Mouse (Mus musculus): ENCODE measurements around the gene Spsb4. TPM values are rescaled to one million over a fixed set of nuclear protein-coding genes. Genes with fewer than 3 reads are reported as not detected.

The Spsb4 gene
- total and polyA plus RNA-seq, 2 experiments from 2014 or later, result 36.2 to 67.1 TPM

- Histone ChIP-seq H3K9ac (replicated peaks; ENCODE audit: low read length) (no peak overlapping the region), H3K9me3 (ENCODE audit: low read length) (no peaks in the 10 kb centered on the region), H3K27ac (no peak overlapping the region), H3K4me2 (ENCODE audit: low read depth, low read length) (no peak overlapping the region), H3K4me1 (ENCODE audit: insufficient read depth, low read length) (no peaks in the 10 kb centered on the region), H3K36me3 (ENCODE audit: insufficient read depth, low read length) (no peaks in the 10 kb centered on the region), H3K4me3 (ENCODE audit: low read length) (no peak overlapping the region), H3K27me3 (ENCODE audit: insufficient read depth, low read length) (no peaks in the 10 kb centered on the region)
- no peak for ATAC-seq
- 91% methylated on average over 8 of the region's 8 CpGs for WGBS
- TF ChIP-seq CTCF (IDR thresholded peaks at IDR 0.05; ENCODE audit: low read depth), result no peak
- no peak for DNase-seq (ENCODE audit: low spot score)
Measured at GRCm38 (mm10) chr9:96932751-96933150, 85.9 kb downstream of the Spsb4 start.

GRCm38 (mm10) chr9:96923577-96924316, 94.9 kb downstream of the Spsb4 start:
- TF ChIP-seq CTCF (IDR thresholded peaks at IDR 0.05; ENCODE audit: low read depth), result no peak
- Histone ChIP-seq H3K4me3 (ENCODE audit: low read length) (no peak overlapping the region), H3K4me2 (ENCODE audit: low read depth, low read length) (no peak overlapping the region), H3K36me3 (ENCODE audit: insufficient read depth, low read length) (no peaks in the 10 kb centered on the region), H3K27ac (no peak overlapping the region), H3K4me1 (ENCODE audit: insufficient read depth, low read length) (no peaks in the 10 kb centered on the region), H3K27me3 (ENCODE audit: insufficient read depth, low read length) (no peaks in the 10 kb centered on the region), H3K9ac (replicated peaks; ENCODE audit: low read length) (no peak overlapping the region), H3K9me3 (ENCODE audit: low read length) (no peaks in the 10 kb centered on the region)
- WGBS, result 77% methylated on average over 17 of the region's 17 CpGs
- no peak for DNase-seq (ENCODE audit: low spot score)
- ATAC-seq, result no peak

- H3K9me3 ChIP-seq (ENCODE audit: low read length), result no peaks in the 10 kb centered on the region
- ATAC-seq (no peak), DNase-seq (ENCODE audit: low spot score) (no peak)
- no peak overlapping the region for H3K4me3 ChIP-seq (ENCODE audit: low read length)
- no peak overlapping the region for H3K27ac ChIP-seq
- no peaks in the 10 kb centered on the region for H3K4me1 ChIP-seq (ENCODE audit: insufficient read depth, low read length)
- 80% methylated on average over 6 of the region's 6 CpGs for WGBS
- no peak overlapping the region for H3K4me2 ChIP-seq (ENCODE audit: low read depth, low read length)
- H3K27me3 ChIP-seq (ENCODE audit: insufficient read depth, low read length), result no peaks in the 10 kb centered on the region
- no peak for TF ChIP-seq CTCF (IDR thresholded peaks at IDR 0.05; ENCODE audit: low read depth)
- no peaks in the 10 kb centered on the region for H3K36me3 ChIP-seq (ENCODE audit: insufficient read depth, low read length)
- no peak overlapping the region for H3K9ac ChIP-seq (replicated peaks; ENCODE audit: low read length)
Measured at GRCm38 (mm10) chr9:96923119-96923518, 95.5 kb downstream of the Spsb4 start.

GRCm38 (mm10) chr9:96916620-96917538, 101.8 kb downstream of the Spsb4 start:
- no peaks in the 10 kb centered on the region for H3K9me3 ChIP-seq (ENCODE audit: low read length)
- ATAC-seq (peak; percentile 84), DNase-seq (ENCODE audit: low spot score) (peak; percentile 97)
- WGBS, result 36% methylated on average over 27 of the region's 27 CpGs
- H3K4me1 ChIP-seq (ENCODE audit: insufficient read depth, low read length), result no peaks in the 10 kb centered on the region
- no peaks in the 10 kb centered on the region for H3K36me3 ChIP-seq (ENCODE audit: insufficient read depth, low read length)
- H3K4me2 ChIP-seq (ENCODE audit: low read depth, low read length), result no peak overlapping the region
- peak; percentile 100 for TF ChIP-seq CTCF (IDR thresholded peaks at IDR 0.05; ENCODE audit: low read depth)
- no peak overlapping the region for H3K9ac ChIP-seq (replicated peaks; ENCODE audit: low read length)
- H3K4me3 ChIP-seq (ENCODE audit: low read length), result no peak overlapping the region
- no peaks in the 10 kb centered on the region for H3K27me3 ChIP-seq (ENCODE audit: insufficient read depth, low read length)
- H3K27ac ChIP-seq, result no peak overlapping the region

- no peak for TF ChIP-seq CTCF (IDR thresholded peaks at IDR 0.05; ENCODE audit: low read depth)
- Histone ChIP-seq H3K27ac (no peak overlapping the region), H3K4me2 (ENCODE audit: low read depth, low read length) (no peak overlapping the region), H3K4me3 (ENCODE audit: low read length) (no peak overlapping the region), H3K27me3 (ENCODE audit: insufficient read depth, low read length) (no peaks in the 10 kb centered on the region), H3K9ac (replicated peaks; ENCODE audit: low read length) (no peak overlapping the region), H3K36me3 (ENCODE audit: insufficient read depth, low read length) (no peaks in the 10 kb centered on the region), H3K9me3 (ENCODE audit: low read length) (no peaks in the 10 kb centered on the region), H3K4me1 (ENCODE audit: insufficient read depth, low read length) (no peaks in the 10 kb centered on the region)
- WGBS, result 56% methylated on average over 7 of the region's 7 CpGs
- 0 out of 2 replicates have a peak, but pooled peaks have one; percentile 19 for ATAC-seq
- DNase-seq (ENCODE audit: low spot score), result no peak
Measured at GRCm38 (mm10) chr9:96916076-96916475, 102.6 kb downstream of the Spsb4 start.

- H3K36me3 ChIP-seq (ENCODE audit: insufficient read depth, low read length), result no peaks in the 10 kb centered on the region
- no peak overlapping the region for H3K4me3 ChIP-seq (ENCODE audit: low read length)
- no peaks in the 10 kb centered on the region for H3K27me3 ChIP-seq (ENCODE audit: insufficient read depth, low read length)
- no peak for TF ChIP-seq CTCF (IDR thresholded peaks at IDR 0.05; ENCODE audit: low read depth)
- H3K27ac ChIP-seq, result no peak overlapping the region
- 71% methylated on average over 6 of the region's 6 CpGs for WGBS
- H3K4me1 ChIP-seq (ENCODE audit: insufficient read depth, low read length), result no peaks in the 10 kb centered on the region
- ATAC-seq, result no peak
- no peak overlapping the region for H3K4me2 ChIP-seq (ENCODE audit: low read depth, low read length)
- no peak for DNase-seq (ENCODE audit: low spot score)
- H3K9me3 ChIP-seq (ENCODE audit: low read length), result no peaks in the 10 kb centered on the region
- H3K9ac ChIP-seq (replicated peaks; ENCODE audit: low read length), result no peak overlapping the region
Measured at GRCm38 (mm10) chr9:96914851-96915250, 103.8 kb downstream of the Spsb4 start.

All from hindbrain, postnatal 0 days (tissue).